ENCODE assay signal across 11 mouse cellular contexts in genomic region chr8:61848581-61849162, GRCm38 (mm10). TPM values are rescaled to one million over a fixed set of nuclear protein-coding genes. Genes with fewer than 3 reads are reported as not detected.
DNase-seq lines count a peak whose midpoint lies in the region; ATAC-seq lines count a peak whose summit lies in the region.
"Had no signal": no experiment of that assay in that cellular context is flagged by ENCODE, and none has a peak within 500 bp of the region (broad histone marks: within the 10 kb centered on the region; RNA-seq: fewer than 3 reads in every experiment).

No protein-coding gene starts in this region.

- 41% methylated on average over 7 of the region's 7 CpGs for WGBS in heart, embryonic 14.5 days
- 24% methylated on average over 7 of the region's 7 CpGs for WGBS in embryonic facial prominence, embryonic 11.5 days
- WGBS in midbrain, embryonic 13.5 days: 12% methylated on average over 7 of the region's 7 CpGs

- intact Hi-C loops in heart, postnatal 14 days (cut with DNase I): no loop called here

- peaks cover 6% of the 10 kb centered on the region for H3K36me3 ChIP-seq in heart, embryonic 14.5 days (ENCODE audit: control insufficient read depth, insufficient read depth, low read length)
- no peaks in the 10 kb centered on the region for H3K36me3 ChIP-seq in embryonic facial prominence, embryonic 11.5 days (replicated peaks; ENCODE audit: control insufficient read depth, insufficient read depth, low read depth, low read length)
- H3K36me3 ChIP-seq in midbrain, embryonic 13.5 days: no peaks in the 10 kb centered on the region
- H3K36me3 ChIP-seq: G1E; lung, embryonic 15.5 days; neural tube, embryonic 12.5 days had no signal

- DNase-seq in heart, postnatal 14 days: no peak
- peak; percentile 72 for DNase-seq in embryo, embryonic 10 days (ENCODE audit: low spot score)
- DNase-seq in embryonic facial prominence, embryonic 11.5 days (ENCODE audit: low spot score): peak; percentile 48
- no peak for DNase-seq in spleen, postnatal 14 days (ENCODE audit: low spot score in 2 of 2)
- no peak for DNase-seq in layer of hippocampus, postnatal 36 days
- DNase-seq: adrenal gland, postnatal 25 days had no signal

- peak overlapping the region; percentile 34 to 46 for H3K27ac ChIP-seq in heart, embryonic 14.5 days (replicated peaks in 1 of 2; ENCODE audit: control insufficient read depth in 1 of 2, insufficient read depth in 1 of 2, low read depth in 2 of 2, low read length in 2 of 2)
- H3K27ac ChIP-seq in embryonic facial prominence, embryonic 11.5 days (replicated peaks; ENCODE audit: low read depth, low read length): no peak overlapping the region
- no peak overlapping the region for H3K27ac ChIP-seq in midbrain, embryonic 13.5 days
- H3K27ac ChIP-seq: lung, embryonic 15.5 days; neural tube, embryonic 12.5 days had no signal

- no peak for ATAC-seq in heart, embryonic 14.5 days (ENCODE audit: insufficient number of reproducible peaks, insufficient read depth, low FRiP score, low read depth)
- ATAC-seq in embryonic facial prominence, embryonic 11.5 days (replicated peaks; ENCODE audit: insufficient number of reproducible peaks, low FRiP score, low TSS enrichment, low read depth): no peak
- peak; percentile 71 for ATAC-seq in midbrain, embryonic 13.5 days

- no peak overlapping the region for H3K9ac ChIP-seq in heart, embryonic 14.5 days (ENCODE audit: low read length)
- H3K9ac ChIP-seq in embryonic facial prominence, embryonic 11.5 days (replicated peaks; ENCODE audit: low read length): no peak overlapping the region
- H3K9ac ChIP-seq in midbrain, embryonic 13.5 days (replicated peaks): no peak overlapping the region
- H3K9ac ChIP-seq: lung, embryonic 15.5 days; neural tube, embryonic 12.5 days had no signal

- peaks cover 20 to 55% of the 10 kb centered on the region in 2 experiments for H3K4me1 ChIP-seq in heart, embryonic 14.5 days (ENCODE audit: control insufficient read depth in 2 of 2, insufficient read depth in 2 of 2, low read length in 2 of 2)
- no peaks in the 10 kb centered on the region; the same call in 1 of the 2 replicates for H3K4me1 ChIP-seq in embryonic facial prominence, embryonic 11.5 days (ENCODE audit: control insufficient read depth, insufficient read depth, low read length)
- H3K4me1 ChIP-seq in midbrain, embryonic 13.5 days (replicated peaks): peaks cover 4% of the 10 kb centered on the region; the same call in 1 of the 2 replicates
- H3K4me1 ChIP-seq: neural tube, embryonic 12.5 days had no signal

- H3K9me3 ChIP-seq in heart, embryonic 14.5 days (ENCODE audit: control insufficient read depth, low read length): peaks cover 3% of the 10 kb centered on the region; the same call in 1 of the 2 replicates
- H3K9me3 ChIP-seq in embryonic facial prominence, embryonic 11.5 days (replicated peaks; ENCODE audit: control insufficient read depth, low read length): no peaks in the 10 kb centered on the region
- no peaks in the 10 kb centered on the region for H3K9me3 ChIP-seq in midbrain, embryonic 13.5 days
- H3K9me3 ChIP-seq: G1E; lung, embryonic 15.5 days; neural tube, embryonic 12.5 days had no signal

- no peak overlapping the region for H3K4me2 ChIP-seq in heart, embryonic 14.5 days (ENCODE audit: low read length)
- no peak overlapping the region for H3K4me2 ChIP-seq in embryonic facial prominence, embryonic 11.5 days (ENCODE audit: low read depth, low read length)
- H3K4me2 ChIP-seq in midbrain, embryonic 13.5 days (replicated peaks): no peak overlapping the region
- H3K4me2 ChIP-seq: lung, embryonic 15.5 days; neural tube, embryonic 12.5 days had no signal

- H3K4me3 ChIP-seq in heart, embryonic 14.5 days (ENCODE audit: control insufficient read depth in 1 of 2, insufficient read depth in 1 of 2, low read depth in 1 of 2, low read length in 2 of 2): no peak overlapping the region
- no peak overlapping the region for H3K4me3 ChIP-seq in embryonic facial prominence, embryonic 11.5 days (ENCODE audit: low read depth, low read length)
- no peak overlapping the region for H3K4me3 ChIP-seq in midbrain, embryonic 13.5 days (replicated peaks)
- H3K4me3 ChIP-seq: lung, embryonic 15.5 days; neural tube, embryonic 12.5 days had no signal

- H3K27me3 ChIP-seq in heart, embryonic 14.5 days (ENCODE audit: control insufficient read depth, insufficient read depth, low read length): no peaks in the 10 kb centered on the region
- no peaks in the 10 kb centered on the region for H3K27me3 ChIP-seq in embryonic facial prominence, embryonic 11.5 days (ENCODE audit: control insufficient read depth, insufficient read depth, low read length)
- H3K27me3 ChIP-seq in midbrain, embryonic 13.5 days: peaks cover 5% of the 10 kb centered on the region; the same call in 1 of the 2 replicates
- H3K27me3 ChIP-seq: lung, embryonic 15.5 days; neural tube, embryonic 12.5 days had no signal

RNA-seq across cellular contexts. Expression of gene Palld, which starts 53.8 kb away (rescaled TPM):
- 187 and 200 TPM in 2 replicates for polyA plus RNA-seq in heart, embryonic 14.5 days (2014; fragmentation: Nextera tagmentation; extraction: Ambion mirVana)
- total RNA-seq in heart, postnatal 14 days (2021): 100 to 1,000 TPM; 263 to 269 TPM
- polyA plus RNA-seq in embryonic facial prominence, embryonic 11.5 days (2014; fragmentation: Nextera tagmentation; extraction: Ambion mirVana): 47.7 and 52.4 TPM in 2 replicates
- 26.9 and 27.6 TPM in 2 replicates for polyA plus RNA-seq in midbrain, embryonic 13.5 days (2015; fragmentation: Nextera tagmentation; extraction: Ambion mirVana)
- 1 to 10 TPM; 5.4 TPM for total RNA-seq in layer of hippocampus, postnatal 36 days (2021)
- polyA plus RNA-seq: G1E had no signal

Comparison
In these comparisons a context has a peak if more than half of its experiments do, and no peak if none do; other contexts are left out.
1. H3K27ac ChIP-seq: peak in heart, embryonic 14.5 days (2 of 2); none in embryonic facial prominence, embryonic 11.5 days (single experiment) and midbrain, embryonic 13.5 days (single experiment).
2. DNase-seq: peak in embryo, embryonic 10 days (single experiment) and embryonic facial prominence, embryonic 11.5 days (single experiment); none in heart, postnatal 14 days (0 of 2), spleen, postnatal 14 days (0 of 2) and layer of hippocampus, postnatal 36 days (0 of 2).